Mouse (Mus musculus) 3134 (cell line): ENCODE measurements at regions not wholly inside any gene's neighbourhood (a gene's known extent, or its start where the extent isn't known, plus 50 kb on each side); places are given as distances from the start of the nearest gene placed in this dataset.

ENCODE experiments used
- DNase-seq: peaks from one replicate; pipeline ENCODE4 v3.0.0-alpha.2; 2011; ENCODE audit warnings: low spot score; ENCODE audit not compliant: insufficient read length; ENCODE audit errors: extremely low read depth

DNA sequence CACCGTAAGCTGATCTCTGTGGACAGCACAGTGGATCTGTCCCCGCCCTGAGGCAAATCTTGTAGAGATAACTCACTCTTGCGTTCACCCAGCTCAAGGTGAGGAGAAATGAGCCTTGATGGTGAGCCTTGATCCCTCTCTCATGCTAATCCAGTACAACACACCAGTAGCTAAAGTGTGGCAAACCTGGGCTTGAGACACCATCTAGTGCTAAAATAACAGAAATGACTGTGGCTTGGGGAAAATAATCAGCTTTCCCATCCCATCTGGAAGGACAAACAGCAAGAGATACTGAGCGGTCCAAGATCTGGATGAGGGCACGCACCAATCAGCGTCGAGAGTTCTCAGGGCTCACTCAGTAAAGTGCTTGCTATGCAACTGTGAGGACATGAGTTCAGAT lies 50.9 kb upstream of the Cbln4 start:
- no peak for DNase-seq

DNA sequence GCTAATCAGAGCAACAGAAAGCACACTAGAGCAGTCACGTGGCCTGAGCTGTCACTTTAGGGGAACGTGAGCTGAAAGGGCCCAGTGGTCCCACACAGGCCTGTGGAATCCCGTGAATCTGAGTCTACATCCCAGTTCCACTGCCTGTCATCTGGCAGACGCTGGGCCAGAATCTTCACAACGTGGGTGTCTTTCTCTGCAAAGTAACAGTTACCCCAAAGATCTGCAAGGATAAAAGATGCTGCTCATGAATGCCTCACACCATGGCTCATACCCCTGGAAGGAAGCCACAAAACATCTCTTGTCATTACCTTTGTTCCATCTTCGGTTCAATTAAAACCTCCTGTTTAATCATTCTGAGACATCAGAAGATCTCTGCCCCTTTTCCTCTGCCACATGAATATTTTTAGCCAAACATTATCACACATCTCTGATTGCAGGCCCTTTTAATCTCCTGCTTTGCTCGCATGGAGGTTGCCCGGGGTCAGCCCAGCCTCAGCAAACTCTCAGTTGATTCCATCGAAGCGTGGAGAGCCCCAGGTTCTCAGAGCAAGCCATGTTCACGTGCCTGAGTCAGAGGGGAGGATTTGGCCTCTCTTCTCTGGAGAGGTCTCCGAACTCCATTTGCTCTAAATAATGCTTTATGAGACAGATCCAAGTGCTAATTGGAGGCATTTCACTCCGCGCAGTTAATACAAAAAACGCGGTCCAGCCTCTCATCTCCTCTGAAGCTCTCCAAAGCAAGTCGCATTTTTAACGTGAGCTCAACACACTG lies 60.8 kb upstream of the Cbln4 start:
- no peak for DNase-seq

DNA sequence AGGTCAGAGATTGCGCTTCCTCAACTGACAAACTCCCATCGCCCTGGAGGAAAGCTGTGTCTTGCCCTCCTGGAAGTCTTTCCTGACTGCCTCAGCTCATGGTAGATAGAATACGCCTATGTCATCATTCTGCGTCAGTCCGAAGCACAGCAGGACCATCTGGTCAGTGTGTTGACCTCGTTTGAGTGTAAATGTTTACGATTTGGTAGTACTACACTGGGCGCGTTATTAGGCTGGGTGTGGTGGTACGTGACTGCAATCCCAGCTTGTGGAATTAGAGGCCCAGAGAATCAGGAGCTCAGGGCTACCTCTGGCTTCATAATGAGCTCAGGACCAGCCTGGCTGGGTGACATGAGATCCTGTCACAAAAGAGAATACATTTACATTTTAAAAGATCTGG lies 62.0 kb upstream of the Cbln4 start:
- DNase-seq = no peak

DNA sequence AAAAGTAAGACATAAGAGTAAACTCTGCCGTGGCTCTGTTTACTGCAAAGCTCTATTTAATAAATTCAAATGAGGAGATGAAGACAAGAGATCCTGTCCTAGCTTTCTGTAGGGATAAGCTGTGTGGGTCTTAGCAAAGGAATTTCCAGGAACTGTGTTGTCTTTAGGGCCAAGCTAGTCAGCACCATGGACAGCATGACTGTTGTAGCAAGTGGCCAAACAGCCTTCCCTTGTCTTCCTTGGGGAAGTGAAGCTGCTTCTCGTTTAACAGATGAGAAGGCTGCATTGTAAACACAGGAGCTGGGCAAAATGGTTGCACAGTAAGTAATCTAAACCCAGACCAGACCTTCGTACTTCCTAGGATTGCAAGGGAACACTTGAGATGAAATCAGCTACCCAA lies 67.4 kb upstream of the Cbln4 start:
- no peak for DNase-seq

DNA sequence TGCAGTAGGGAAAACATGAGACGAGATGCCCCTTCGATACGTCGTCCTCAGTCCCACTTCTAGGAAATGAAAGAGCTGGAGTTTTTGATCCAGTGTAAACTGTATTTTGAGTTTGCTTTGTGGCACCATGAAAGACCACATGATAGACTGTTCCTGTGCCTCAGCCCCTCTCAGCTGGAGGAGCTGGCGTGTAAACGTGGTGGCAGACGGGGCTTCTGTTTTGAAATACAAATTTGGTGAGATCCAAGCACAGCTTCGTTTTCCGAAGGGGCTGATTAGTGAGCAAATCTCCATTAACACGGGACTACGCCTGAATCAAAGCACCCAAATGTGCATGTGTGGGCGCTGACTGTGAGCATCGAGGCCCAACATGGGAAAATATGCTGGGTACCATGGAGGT lies 70.4 kb upstream of the Cbln4 start:
- no peak for DNase-seq

DNA sequence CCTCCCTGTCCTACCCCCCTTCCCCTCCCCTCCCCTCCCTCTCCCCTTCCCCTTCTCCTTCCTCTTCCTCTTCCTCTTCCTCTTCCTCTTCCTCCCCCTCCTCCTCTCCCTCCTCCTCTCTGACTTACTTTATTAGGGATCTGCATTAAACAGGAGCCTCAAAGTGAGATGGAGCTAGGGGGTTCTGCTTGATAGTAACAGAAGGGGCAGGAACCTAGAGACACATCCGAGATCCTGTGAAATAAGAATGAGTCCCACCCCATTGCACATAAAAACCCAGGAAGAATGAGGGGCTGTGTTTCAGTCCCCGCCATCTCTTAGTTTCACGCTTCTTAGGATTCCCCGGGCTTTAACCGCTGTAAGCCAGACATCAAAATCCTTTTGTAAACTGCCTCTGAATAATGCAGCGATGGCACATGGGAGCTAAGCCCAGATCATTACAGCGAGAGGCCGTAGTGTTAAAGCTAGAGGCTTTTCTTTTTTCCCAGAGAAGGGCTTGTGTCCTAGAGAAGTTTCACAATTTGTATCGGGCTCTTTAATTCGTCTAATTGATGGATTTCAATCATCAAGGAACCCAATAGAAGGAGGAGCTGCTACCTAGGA lies 72.4 kb upstream of the Cbln4 start:
- DNase-seq = no peak

DNA sequence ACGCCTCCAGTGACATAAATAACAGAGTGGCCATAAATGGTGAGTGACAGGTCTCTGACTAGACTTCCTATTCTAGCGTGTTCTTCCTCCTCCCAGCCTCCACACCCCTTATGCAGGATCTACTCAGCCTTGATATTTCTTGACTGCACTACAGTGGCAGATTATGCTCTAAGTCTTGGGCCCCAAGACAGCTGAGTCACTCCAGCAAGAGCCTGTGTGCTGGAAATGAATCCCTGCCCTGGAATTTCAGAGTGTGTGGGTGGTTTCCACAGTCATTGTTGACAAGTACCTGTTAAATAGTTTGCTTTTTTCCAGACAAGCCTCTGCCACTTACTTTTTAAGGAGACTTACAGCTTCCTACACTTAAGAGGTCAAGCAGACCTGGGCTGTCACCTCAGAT lies 84.3 kb upstream of the Cbln4 start:
- DNase-seq = no peak

DNA sequence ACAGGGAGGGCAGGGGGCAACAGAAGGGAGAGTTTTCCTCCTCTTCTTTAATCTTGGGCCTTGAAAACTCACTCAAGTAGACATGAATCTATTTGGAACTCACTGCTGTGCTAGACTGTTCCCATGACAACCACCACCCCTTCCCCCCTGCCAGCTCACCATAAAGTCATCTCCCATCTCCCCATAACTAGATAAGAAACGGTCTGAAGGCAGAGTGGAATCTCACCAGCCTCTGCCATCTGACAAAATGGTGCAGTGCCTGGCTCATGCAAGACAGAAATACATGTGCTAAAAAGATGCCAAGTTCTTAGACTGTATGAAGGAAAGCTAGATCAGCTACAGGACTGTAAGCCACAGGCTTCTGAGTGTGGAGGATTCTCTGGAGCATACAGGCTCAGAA lies 88.0 kb upstream of the Cbln4 start:
- no peak for DNase-seq

DNA sequence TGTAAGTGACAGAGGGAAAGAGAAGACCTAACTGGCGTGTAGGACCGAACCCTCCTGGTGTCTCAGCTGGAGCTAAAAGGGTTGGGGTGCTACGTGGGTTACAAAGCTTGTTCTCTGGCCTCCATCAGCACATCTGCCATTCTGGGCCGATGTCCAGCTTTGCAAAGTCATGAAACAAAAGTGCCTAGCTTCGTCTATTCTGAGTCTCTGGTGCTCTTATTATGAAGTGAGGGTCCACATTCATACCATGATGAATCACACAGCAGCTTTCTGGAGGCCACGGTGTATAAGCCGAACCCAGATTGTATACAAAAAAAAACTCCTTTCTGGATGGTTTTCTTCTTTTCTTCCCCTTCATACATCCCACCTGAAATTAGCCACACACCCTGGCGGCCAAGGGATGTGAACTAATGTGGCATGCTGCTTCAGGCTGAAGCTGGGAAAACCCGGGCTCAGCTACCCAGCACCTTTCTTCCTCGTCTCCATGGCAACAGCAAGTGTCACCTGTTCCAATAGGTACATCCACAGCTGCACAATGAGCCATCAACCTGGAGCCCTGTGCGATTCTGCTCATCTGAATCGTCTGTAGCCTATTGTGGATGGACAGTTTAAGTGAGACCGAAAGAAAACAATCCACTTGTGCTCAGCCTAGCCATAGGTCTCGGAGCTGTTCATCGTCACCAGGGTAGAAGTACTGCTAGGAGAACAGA lies 89.5 kb upstream of the Cbln4 start:
- DNase-seq = no peak

DNA sequence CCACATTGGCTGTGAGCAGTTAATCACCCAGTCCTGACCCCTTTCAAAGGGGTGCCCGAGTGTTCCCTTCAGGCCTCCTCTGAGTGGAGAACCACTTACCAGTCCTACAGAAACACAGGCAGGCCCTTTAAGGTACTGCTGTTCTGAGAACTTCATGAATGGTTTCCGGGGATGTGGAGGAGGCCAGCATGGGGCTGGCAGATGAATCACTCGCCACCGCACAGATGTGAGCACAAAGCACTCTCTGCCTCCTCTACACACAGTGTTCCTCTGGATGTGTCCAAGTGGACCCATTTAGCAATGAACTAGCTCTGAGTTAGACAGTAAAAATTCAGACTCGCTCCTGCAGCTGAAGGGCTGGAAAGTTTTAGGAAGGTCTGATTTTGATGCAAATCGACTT lies 96.8 kb upstream of the Cbln4 start:
- no peak for DNase-seq

DNA sequence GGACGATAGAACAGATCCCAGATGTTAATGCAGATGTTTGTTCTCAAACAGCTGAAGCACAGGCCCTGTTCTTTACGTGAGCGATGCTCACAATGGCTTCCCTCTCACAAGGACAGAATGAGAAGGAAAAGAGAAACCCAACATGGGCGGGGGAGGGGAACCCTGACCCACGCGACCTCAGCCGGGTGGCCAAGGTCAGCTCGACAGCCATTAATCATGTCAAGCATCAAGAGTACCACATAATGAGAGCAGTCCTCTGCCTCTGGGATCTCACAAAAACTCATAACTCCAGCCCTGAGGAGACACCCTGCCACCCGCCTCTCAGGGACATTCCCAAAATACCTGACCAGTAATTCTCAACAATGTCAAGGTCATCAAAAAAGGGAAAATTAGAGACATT lies 100.0 kb upstream of the Cbln4 start:
- DNase-seq = no peak

DNA sequence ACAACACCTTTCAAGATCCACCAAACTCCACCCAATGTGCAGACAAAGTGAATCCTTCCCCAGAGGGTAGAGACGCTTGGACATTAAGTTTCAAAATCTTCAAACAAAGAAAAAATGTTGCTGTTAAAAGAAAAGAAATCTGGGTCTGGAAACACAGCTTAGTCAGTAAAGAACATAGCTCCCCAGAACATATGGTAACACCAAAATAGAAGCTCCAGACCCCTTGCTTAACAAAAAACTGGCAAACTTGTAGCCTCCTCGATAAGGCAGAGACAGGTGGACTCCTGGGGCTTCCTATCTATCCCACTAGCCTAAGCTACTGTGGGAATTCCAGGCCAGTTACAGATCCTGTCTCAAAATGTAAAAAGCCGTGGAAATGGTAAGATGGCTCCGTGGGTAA lies 99.6 kb upstream of the Mc3r start:
- DNase-seq = no peak

DNA sequence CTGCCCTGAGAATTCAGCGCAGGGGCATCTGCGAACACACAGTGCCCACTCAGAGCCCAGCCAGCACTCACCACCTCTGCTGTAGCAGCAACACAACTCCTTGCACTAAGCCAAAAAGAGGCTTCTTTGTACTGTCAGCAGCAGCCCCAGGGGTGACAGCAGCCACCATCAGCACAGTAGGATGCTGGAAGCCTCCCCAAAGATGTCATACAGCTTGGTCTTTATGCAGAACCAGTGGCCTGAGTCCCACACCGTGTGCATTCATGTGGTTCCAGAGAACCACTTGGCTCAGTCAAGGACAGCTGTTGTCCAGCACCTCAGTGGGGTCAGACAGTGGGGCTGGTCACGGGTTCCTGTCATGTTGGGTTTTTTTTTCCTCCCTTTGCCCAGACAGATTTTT lies 98.6 kb upstream of the Mc3r start:
- DNase-seq = no peak

DNA sequence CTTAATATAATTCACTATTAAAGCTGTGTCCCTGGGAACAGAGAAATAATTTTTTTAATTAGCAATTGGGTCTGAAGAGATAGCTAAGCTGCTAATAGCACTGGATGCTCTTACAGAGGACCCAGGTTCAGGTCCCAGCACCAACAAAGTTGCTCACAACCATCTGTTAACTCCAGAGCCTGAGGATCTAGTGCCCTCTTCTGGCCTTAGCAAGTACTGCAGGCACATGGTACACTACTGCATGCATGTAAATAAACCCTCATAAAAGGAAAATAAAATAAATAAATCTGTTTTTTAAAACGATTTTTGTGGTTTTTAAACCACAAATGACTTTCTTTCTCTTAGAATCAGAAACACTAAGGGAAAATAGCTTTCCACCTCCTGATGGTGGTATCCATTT lies 97.4 kb upstream of the Mc3r start:
- no peak for DNase-seq

DNA sequence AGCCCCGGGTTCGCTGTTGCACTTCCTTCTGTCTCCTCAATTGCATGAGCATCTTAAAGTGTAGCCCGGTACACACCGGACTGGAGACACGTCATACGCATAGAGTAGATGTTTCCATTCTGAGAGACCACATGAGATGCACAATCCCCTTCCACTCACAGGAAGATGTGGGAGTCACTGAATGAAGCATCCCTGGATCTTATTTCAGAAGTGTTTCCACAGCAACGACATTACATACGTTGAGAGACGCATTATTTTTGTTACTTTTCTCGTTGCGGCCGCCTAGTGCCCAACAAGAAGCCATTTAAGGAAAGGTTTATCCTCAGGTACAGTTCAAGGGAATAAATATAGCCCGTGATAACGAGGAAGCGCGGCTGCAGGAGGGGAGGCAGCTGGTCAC lies 88.4 kb upstream of the Mc3r start:
- no peak for DNase-seq

DNA sequence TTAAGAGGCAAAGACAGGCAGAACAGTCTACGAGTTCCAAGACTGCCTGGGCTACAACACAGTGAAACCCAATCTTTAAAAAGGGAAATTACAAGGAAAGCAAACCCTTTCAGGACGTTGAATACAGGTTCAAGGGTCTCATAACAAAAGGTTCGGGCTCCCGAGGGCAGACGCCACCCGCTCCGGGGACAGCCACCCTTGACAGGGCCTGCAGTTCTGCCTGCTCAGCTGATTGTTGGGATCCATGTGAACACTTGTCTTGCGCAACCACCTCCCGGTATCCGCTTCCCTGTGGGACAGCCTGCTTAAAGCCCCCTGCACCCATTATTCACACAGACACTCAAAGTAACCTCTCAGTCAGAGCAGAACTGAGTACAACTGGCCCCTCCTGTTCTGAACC lies 70.9 kb upstream of the Mc3r start:
- peak; percentile 5 for DNase-seq

DNA sequence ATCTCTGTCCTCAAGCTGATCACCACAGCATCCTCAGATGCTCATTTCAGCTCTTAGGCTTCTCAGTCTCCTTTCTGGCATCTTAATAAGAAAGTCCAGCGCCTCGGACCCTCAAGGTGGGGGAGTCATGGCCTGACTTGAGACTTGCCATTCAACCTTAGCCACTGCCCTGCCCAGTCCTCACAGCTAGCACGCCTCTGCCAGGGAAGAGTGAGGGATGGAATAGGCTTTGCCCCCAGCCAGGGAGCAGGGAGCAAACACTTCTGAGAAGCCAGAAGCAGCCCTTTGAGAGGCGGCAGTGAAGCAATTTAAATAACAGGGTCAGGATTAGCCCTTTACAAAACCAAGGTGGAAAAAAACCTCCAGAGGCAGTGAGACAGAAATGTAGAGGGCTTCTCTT lies 69.0 kb upstream of the Mc3r start:
- no peak for DNase-seq

DNA sequence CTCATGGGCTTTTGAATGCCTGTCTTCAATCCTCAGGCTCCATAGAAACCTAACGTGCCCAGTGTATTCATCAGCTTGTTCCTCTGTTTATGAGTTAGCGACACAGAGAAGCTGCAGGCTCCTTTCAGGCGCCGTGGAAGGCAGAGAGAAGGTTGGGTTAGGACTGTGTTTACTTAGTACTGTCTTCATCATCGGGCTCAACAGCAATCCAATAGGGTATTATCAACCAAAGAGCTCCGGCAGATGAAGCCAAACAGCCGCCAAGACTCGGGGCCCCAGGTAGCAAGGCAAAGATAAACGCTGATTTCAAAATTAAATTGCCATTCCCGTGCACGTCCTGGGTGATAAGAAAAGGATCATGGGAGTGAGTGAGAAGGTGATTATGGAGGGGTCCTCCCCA lies 50.5 kb upstream of the Mc3r start:
- no peak for DNase-seq
